ENCODE assay signal across 21 mouse cellular contexts in genomic region chr1:85763386-85763785, GRCm38 (mm10). TPM values are rescaled to one million over a fixed set of nuclear protein-coding genes. Genes with fewer than 3 reads are reported as not detected.
DNase-seq lines count a peak whose midpoint lies in the region; ATAC-seq and TF ChIP-seq lines count a peak whose summit lies in the region.
"Had no signal": no experiment of that assay in that cellular context is flagged by ENCODE, and none has a peak within 500 bp of the region (broad histone marks: within the 10 kb centered on the region; RNA-seq: fewer than 3 reads in every experiment).

No protein-coding gene starts in this region.

- peak; percentile 31 for DNase-seq in thymus, adult 2 months
- DNase-seq in thymus, adult 18-20 months: no peak
- peak; percentile 35 for DNase-seq in T-cell, adult 2 months (ENCODE audit: low spot score)
- DNase-seq in spleen, postnatal 14 days (ENCODE audit: low spot score in 2 of 2): no peak
- DNase-seq: adrenal gland, postnatal 36 days; cerebellum, adult 11-12 months; cerebellum, postnatal 14 days; heart, postnatal 36 days; kidney, adult 11 months; layer of hippocampus, postnatal 36 days; lung, adult 2 months had no signal

- peaks cover 10% of the 10 kb centered on the region for H3K4me1 ChIP-seq in thymus, adult 2 months (replicated peaks; ENCODE audit: control insufficient read depth, insufficient read depth, low read length)
- peaks cover 11% of the 10 kb centered on the region for H3K4me1 ChIP-seq in heart, embryonic 12.5 days (replicated peaks)
- peaks cover under 1% of the 10 kb centered on the region; the same call in 1 of the 2 replicates for H3K4me1 ChIP-seq in heart, embryonic 11.5 days (ENCODE audit: control insufficient read depth, insufficient read depth, low read length)
- H3K4me1 ChIP-seq: stomach, embryonic 15.5 days had no signal

- H3K4me2 ChIP-seq in heart, embryonic 12.5 days: no peak overlapping the region
- H3K4me2 ChIP-seq in heart, embryonic 11.5 days: no peak overlapping the region
- H3K4me2 ChIP-seq: embryonic facial prominence, embryonic 15.5 days; heart, embryonic 13.5 days; midbrain, embryonic 12.5 days; neural tube, embryonic 13.5 days; stomach, embryonic 15.5 days had no signal

- no peak overlapping the region for H3K9ac ChIP-seq in heart, embryonic 12.5 days
- H3K9ac ChIP-seq in heart, embryonic 11.5 days (ENCODE audit: low read depth, low read length): no peak overlapping the region
- H3K9ac ChIP-seq: embryonic facial prominence, embryonic 15.5 days; heart, embryonic 13.5 days; midbrain, embryonic 12.5 days; neural tube, embryonic 13.5 days; stomach, embryonic 15.5 days had no signal

- no peak overlapping the region for H3K4me3 ChIP-seq in thymus, adult 2 months (ENCODE audit: control insufficient read depth, insufficient read depth, low read length)
- no peak overlapping the region for H3K4me3 ChIP-seq in heart, embryonic 12.5 days
- H3K4me3 ChIP-seq in heart, embryonic 11.5 days (ENCODE audit: low read depth, low read length): no peak overlapping the region
- H3K4me3 ChIP-seq: embryonic facial prominence, embryonic 15.5 days; heart, embryonic 13.5 days; midbrain, embryonic 12.5 days; neural tube, embryonic 13.5 days; stomach, embryonic 15.5 days had no signal

- H3K27me3 ChIP-seq in thymus, adult 2 months (ENCODE audit: control insufficient read depth, insufficient read depth, low read length): no peaks in the 10 kb centered on the region
- no peaks in the 10 kb centered on the region for H3K27me3 ChIP-seq in heart, embryonic 12.5 days (replicated peaks)
- H3K27me3 ChIP-seq in heart, embryonic 11.5 days (ENCODE audit: control insufficient read depth, insufficient read depth, low read length): no peaks in the 10 kb centered on the region
- H3K27me3 ChIP-seq: embryonic facial prominence, embryonic 15.5 days; heart, embryonic 13.5 days; midbrain, embryonic 12.5 days; neural tube, embryonic 13.5 days; stomach, embryonic 15.5 days had no signal

- TF ChIP-seq CTCF in thymus, adult 2 months (IDR thresholded peaks at IDR 0.05; ENCODE audit: borderline replicate concordance, control insufficient read depth, extremely low read depth, insufficient read depth, low read length, poor library complexity): no peak

- WGBS in thymus, adult 2 months: 12% methylated on average over 6 of the region's 6 CpGs
- WGBS in heart, embryonic 12.5 days: 69% methylated on average over 6 of the region's 6 CpGs
- WGBS in heart, embryonic 11.5 days (ENCODE audit: insufficient replicate concordance): 64% methylated on average over 6 of the region's 6 CpGs

- peak; percentile 87 for ATAC-seq in megakaryocyte progenitor cell, adult 5-6 weeks (replicated peaks; ENCODE audit: poor library complexity)
- ATAC-seq in heart, embryonic 12.5 days (ENCODE audit: insufficient number of reproducible peaks, low FRiP score): no peak
- ATAC-seq in heart, embryonic 11.5 days (replicated peaks; ENCODE audit: insufficient number of reproducible peaks, low FRiP score, low TSS enrichment): no peak
- ATAC-seq: hindbrain, embryonic 16.5 days had no signal

- H3K9me3 ChIP-seq in heart, embryonic 12.5 days (replicated peaks): no peaks in the 10 kb centered on the region
- H3K9me3 ChIP-seq in heart, embryonic 11.5 days (replicated peaks; ENCODE audit: control insufficient read depth, low read length): no peaks in the 10 kb centered on the region
- H3K9me3 ChIP-seq: embryonic facial prominence, embryonic 15.5 days; heart, embryonic 13.5 days; midbrain, embryonic 12.5 days; neural tube, embryonic 13.5 days; stomach, embryonic 15.5 days had no signal

- H3K36me3 ChIP-seq in thymus, adult 2 months (ENCODE audit: control insufficient read depth, insufficient read depth, low read length): no peaks in the 10 kb centered on the region
- no peaks in the 10 kb centered on the region for H3K36me3 ChIP-seq in heart, embryonic 12.5 days
- no peaks in the 10 kb centered on the region for H3K36me3 ChIP-seq in heart, embryonic 11.5 days (ENCODE audit: control insufficient read depth, insufficient read depth, low read length)
- H3K36me3 ChIP-seq: embryonic facial prominence, embryonic 15.5 days; heart, embryonic 13.5 days; midbrain, embryonic 12.5 days; neural tube, embryonic 13.5 days; stomach, embryonic 15.5 days had no signal

- no peak for TF ChIP-seq POLR2A in thymus, adult 2 months (IDR thresholded peaks at IDR 0.05; ENCODE audit: control insufficient read depth, extremely low read depth, insufficient read depth, low read length, poor library complexity)

- H3K27ac ChIP-seq in thymus, adult 2 months (ENCODE audit: control insufficient read depth, insufficient read depth, low read length): no peak overlapping the region
- H3K27ac ChIP-seq in heart, embryonic 12.5 days (ENCODE audit: poor library complexity, severe bottlenecking): no peak overlapping the region
- H3K27ac ChIP-seq in heart, embryonic 11.5 days (ENCODE audit: low read depth, low read length): no peak overlapping the region
- H3K27ac ChIP-seq: embryonic facial prominence, embryonic 15.5 days; heart, embryonic 13.5 days; kidney, postnatal 0 days; midbrain, embryonic 12.5 days; neural tube, embryonic 13.5 days; stomach, embryonic 15.5 days had no signal

RNA-seq across cellular contexts. Expression of gene A630001G21Rik, which starts 15.1 kb away (rescaled TPM):
- 17.2 and 19.5 TPM in 2 replicates for polyA plus RNA-seq in thymus, adult 2 months (2012; rRNA removed)
- total RNA-seq in megakaryocyte progenitor cell, adult 5-6 weeks (2015): 81.4 and 86.3 TPM in 2 replicates
- total RNA-seq in megakaryocyte progenitor cell, adult 5-6 weeks (2017): 57.5 and 65.8 TPM in 2 replicates
- 1.3 and 1.4 TPM in 2 replicates for polyA plus RNA-seq in heart, embryonic 12.5 days (2016; fragmentation: Nextera tagmentation; extraction: Ambion mirVana)
- polyA plus RNA-seq in heart, embryonic 11.5 days (2014; fragmentation: Nextera tagmentation; extraction: Ambion mirVana): 1.4 and 1.8 TPM in 2 replicates

RNA-seq across cellular contexts. Expression of gene Cab39, which starts 29.9 kb away (rescaled TPM):
- polyA plus RNA-seq in thymus, adult 2 months (2012; rRNA removed): 65.1 and 72.8 TPM in 2 replicates
- total RNA-seq in megakaryocyte progenitor cell, adult 5-6 weeks (2015): 83.1 and 84.9 TPM in 2 replicates
- total RNA-seq in megakaryocyte progenitor cell, adult 5-6 weeks (2017): 122 and 126 TPM in 2 replicates
- polyA plus RNA-seq in heart, embryonic 12.5 days (2016; fragmentation: Nextera tagmentation; extraction: Ambion mirVana): 39.8 and 41.2 TPM in 2 replicates
- polyA plus RNA-seq in heart, embryonic 11.5 days (2014; fragmentation: Nextera tagmentation; extraction: Ambion mirVana): 32.8 and 35.7 TPM in 2 replicates

Comparison
In these comparisons a context has a peak if more than half of its experiments do, and no peak if none do; other contexts are left out.
1. DNase-seq: peak in thymus, adult 2 months (single experiment) and T-cell, adult 2 months (single experiment); none in thymus, adult 18-20 months (0 of 2) and spleen, postnatal 14 days (0 of 2).